Mouse (Mus musculus): ENCODE results near the gene Myh9. TPM values are rescaled to one million over a fixed set of nuclear protein-coding genes. Genes with fewer than 3 reads are reported as not detected.
"Not testable (repeated sequence)": the region's sequence is repeated elsewhere in the genome, so short reads cannot be mapped to it uniquely, and the experiment has no call there.

The Myh9 gene
- polyA plus RNA-seq, 1 experiment, result 95.0 TPM

GRCm38 (mm10) chr15:77756081-77756480 lies 85.9 kb downstream of the Myh9 start:
- DNase-seq (ENCODE audit: low spot score), result no peak

GRCm38 (mm10) chr15:77755132-77755531 lies 86.8 kb downstream of the Myh9 start:
- DNase-seq (ENCODE audit: low spot score), result no peak

GRCm38 (mm10) chr15:77752443-77752842 lies 89.5 kb downstream of the Myh9 start:
- no peak for DNase-seq (ENCODE audit: low spot score)

GRCm38 (mm10) chr15:77750461-77750860 lies 91.5 kb downstream of the Myh9 start:
- DNase-seq (ENCODE audit: low spot score), result no peak

- no peak for DNase-seq (ENCODE audit: low spot score)
These were observed 92.3 kb downstream of the Myh9 start for GRCm38 (mm10) chr15:77749717-77750116.

GRCm38 (mm10) chr15:77748414-77748813 lies 93.6 kb downstream of the Myh9 start:
- no peak for DNase-seq (ENCODE audit: low spot score)

GRCm38 (mm10) chr15:77746326-77746725 lies 95.6 kb downstream of the Myh9 start:
- DNase-seq (ENCODE audit: low spot score), result no peak

- DNase-seq (ENCODE audit: low spot score), result no peak
These were observed 96.9 kb downstream of the Myh9 start for GRCm38 (mm10) chr15:77745081-77745480.

GRCm38 (mm10) chr15:77744632-77745031 lies 97.3 kb downstream of the Myh9 start:
- no peak for DNase-seq (ENCODE audit: low spot score)

- not testable (repeated sequence) for DNase-seq (ENCODE audit: low spot score)
These were observed 100.4 kb downstream of the Myh9 start for GRCm38 (mm10) chr15:77741556-77741955.

- no peak for DNase-seq (ENCODE audit: low spot score)
These were observed 101.3 kb downstream of the Myh9 start for GRCm38 (mm10) chr15:77740511-77741297.

- DNase-seq (ENCODE audit: low spot score), result not testable (repeated sequence)
These were observed 108.1 kb downstream of the Myh9 start for GRCm38 (mm10) chr15:77733903-77734302.

- DNase-seq (ENCODE audit: low spot score), result not testable (repeated sequence)
These were observed 108.6 kb downstream of the Myh9 start for GRCm38 (mm10) chr15:77733380-77733779.

GRCm38 (mm10) chr15:77732851-77733250 lies 109.1 kb downstream of the Myh9 start:
- not testable (repeated sequence) for DNase-seq (ENCODE audit: low spot score)

GRCm38 (mm10) chr15:77731605-77732004 lies 110.4 kb downstream of the Myh9 start:
- DNase-seq (ENCODE audit: low spot score), result no peak

GRCm38 (mm10) chr15:77728739-77729138 lies 113.2 kb downstream of the Myh9 start, which contains the start of gene Apol9b:
Gene Apol9b (plus strand): TSS chr15:77729039.
- DNase-seq (ENCODE audit: low spot score), result not testable (repeated sequence)

- not testable (repeated sequence) for DNase-seq (ENCODE audit: low spot score)
These were observed 114.2 kb downstream of the Myh9 start for GRCm38 (mm10) chr15:77727745-77728144.

GRCm38 (mm10) chr15:77727139-77727538 lies 114.8 kb downstream of the Myh9 start:
- not testable (repeated sequence) for DNase-seq (ENCODE audit: low spot score)

- not testable (repeated sequence) for DNase-seq (ENCODE audit: low spot score)
These were observed 116.5 kb downstream of the Myh9 start for GRCm38 (mm10) chr15:77725393-77726020.

- not testable (repeated sequence) for DNase-seq (ENCODE audit: low spot score)
These were observed 117.6 kb downstream of the Myh9 start for GRCm38 (mm10) chr15:77724208-77724911.

- DNase-seq (ENCODE audit: low spot score), result not testable (repeated sequence)
These were observed 120.5 kb downstream of the Myh9 start for GRCm38 (mm10) chr15:77721509-77721908.

- not testable (repeated sequence) for DNase-seq (ENCODE audit: low spot score)
These were observed 123.7 kb downstream of the Myh9 start for GRCm38 (mm10) chr15:77718240-77718639.

All from urinary bladder, adult 2 months (tissue).